Mouse (Mus musculus) ES-E14 (cell line): ENCODE data around the gene Fbn1. TPM values are rescaled to one million over a fixed set of nuclear protein-coding genes. Genes with fewer than 3 reads are reported as not detected.
"Not testable (repeated sequence)": the region's sequence is repeated elsewhere in the genome, so short reads cannot be mapped to it uniquely, and the experiment has no call there.

ENCODE experiments used
- DNase-seq: peaks from one replicate; pipeline ENCODE4 v3.0.0-alpha.2; 2013; ENCODE audit warnings: low read depth, low spot score
- H3K27ac ChIP-seq: 2 replicates; pipeline ENCODE4 v1.5.1; 2012; ENCODE audit warnings: low read depth, mild to moderate bottlenecking, low read length, moderate library complexity, mixed read lengths; ENCODE audit not compliant: poor library complexity, insufficient read depth, severe bottlenecking
- H3K36me3 ChIP-seq: 2 replicates; pipeline ENCODE4 v1.6.1; 2012; ENCODE audit warnings: mild to moderate bottlenecking, low read length, moderate library complexity, mixed read lengths; ENCODE audit not compliant: control insufficient read depth, poor library complexity, insufficient read depth, severe bottlenecking
- H3K4me1 ChIP-seq, 2 experiments: fragments of 150-350 bp in 1 of 2; sonication (generic) in 1 of 2; 2 replicates each; pipeline ENCODE4 v1.6.1; 2012; ENCODE audit warnings: low read length in 2 of 2, mild to moderate bottlenecking in 1 of 2, mixed read lengths in 1 of 2; ENCODE audit not compliant: control insufficient read depth in 2 of 2, insufficient read depth in 2 of 2, poor library complexity in 1 of 2
- H3K4me3 ChIP-seq, 2 experiments: fragments of 150-350 bp in 1 of 2; sonication (generic) in 1 of 2; 2 replicates each; pipeline ENCODE4 v1.5.1; 2012; ENCODE audit warnings: low read length in 2 of 2, low read depth in 1 of 2, mild to moderate bottlenecking in 1 of 2, mixed read lengths in 1 of 2; ENCODE audit not compliant: insufficient read depth in 1 of 2, poor library complexity in 1 of 2, severe bottlenecking in 1 of 2
- H3K9ac ChIP-seq: 2 replicates; pipeline ENCODE4 v1.6.1; 2012; ENCODE audit warnings: low read depth, mild to moderate bottlenecking, low read length, mixed read lengths; ENCODE audit not compliant: poor library complexity, insufficient read depth, severe bottlenecking
- H3K9me3 ChIP-seq: fragments of 150-350 bp; sonication (generic); 2 replicates; pipeline ENCODE4 v1.6.1; 2012; ENCODE audit warnings: low read depth, mild to moderate bottlenecking, low read length; ENCODE audit not compliant: control insufficient read depth, insufficient read depth
- CHD2 ChIP-seq: IDR thresholded peaks from 2 replicates; pipeline ENCODE4 v1.6.1; 2014; ENCODE audit warnings: mild to moderate bottlenecking, low read depth, low read length, inconsistent platforms
- HCFC1 ChIP-seq: IDR thresholded peaks from 2 replicates; pipeline ENCODE4 v1.6.1; 2012; ENCODE audit warnings: low read length, inconsistent platforms, borderline replicate concordance; ENCODE audit not compliant: insufficient read depth
- MAFK ChIP-seq: IDR thresholded peaks from 2 replicates; pipeline ENCODE4 v1.6.1; 2014; ENCODE audit warnings: mild to moderate bottlenecking, low read depth, low read length, inconsistent platforms; ENCODE audit not compliant: insufficient read depth
- ZC3H11A ChIP-seq: IDR thresholded peaks from 2 replicates; pipeline ENCODE4 v1.6.1; 2012; ENCODE audit warnings: low read depth, mild to moderate bottlenecking, inconsistent platforms, low read length, borderline replicate concordance
- ZNF384 ChIP-seq: IDR thresholded peaks from 2 replicates; pipeline ENCODE4 v1.6.1; 2012; ENCODE audit warnings: low read depth, low read length, inconsistent platforms
- in situ Hi-C, 2 experiments: fragments of 600-800 bp; cut with MboI; formaldehyde crosslinking; loops; one replicate each; pipeline ENCODE4 v1.15.1; 2025; ENCODE audit warnings: low sequenced_read_pairs in 2 of 2, inconsistent platforms in 1 of 2; ENCODE audit not compliant: unreplicated experiment in 2 of 2
- total RNA-seq: library from RNA; depleted of rRNA; stranded (reverse); fragments of 300-350 nt; gene quantifications from 2 replicates; pipeline ENCODE4 v1.2.3, GENCODE M21; 2012

The Fbn1 gene
- total RNA-seq, 1 experiment, result 9.6 TPM

DNA sequence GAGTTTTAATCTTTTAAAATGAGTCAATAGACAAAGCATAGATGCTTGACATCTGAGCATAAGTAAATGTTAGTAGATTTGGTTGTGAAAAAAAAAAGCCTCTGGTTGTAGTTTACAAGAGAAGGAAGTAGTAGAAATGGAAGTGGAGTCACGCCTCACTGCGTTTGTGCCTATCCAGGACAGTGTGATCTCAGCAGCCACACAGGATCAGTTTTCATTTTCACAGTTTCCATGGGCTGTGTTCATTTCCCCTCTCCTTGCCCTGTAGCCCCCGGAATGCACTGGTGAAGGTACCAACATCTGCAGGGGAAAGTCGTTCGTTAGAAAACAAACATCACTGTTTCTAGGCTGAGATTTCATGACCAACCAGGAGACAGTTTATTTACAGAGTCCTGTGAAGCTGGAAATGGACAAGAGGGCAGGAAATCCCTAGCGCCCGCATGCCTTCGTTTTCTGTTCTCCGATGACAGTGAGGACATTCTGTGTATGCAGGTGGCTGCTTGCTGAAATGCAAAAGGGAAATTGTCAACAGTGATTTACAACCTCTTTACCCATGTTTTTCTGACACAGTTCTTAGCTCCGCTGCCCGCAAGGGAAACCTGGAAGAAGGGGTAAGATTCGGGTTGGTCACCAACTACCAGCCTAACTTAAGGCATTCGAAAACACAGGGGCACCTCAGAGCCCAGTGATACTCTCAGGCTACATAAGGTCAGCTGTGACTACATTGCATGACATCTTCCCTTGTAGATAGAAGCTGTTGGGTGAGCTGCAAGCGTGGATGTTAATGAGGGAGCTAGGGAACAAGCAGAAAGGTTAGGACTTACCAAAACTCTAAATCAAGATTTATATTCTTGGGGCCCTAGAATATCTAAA is 225.2 kb downstream of the Fbn1 start:
- no peak for DNase-seq
- in situ Hi-C loops, result no loop called here

GRCm38 (mm10) chr2:125279995-125280394 is 227.8 kb downstream of the Fbn1 start:
- H3K27ac ChIP-seq, H3K9ac ChIP-seq, H3K9me3 ChIP-seq, in situ Hi-C loops, H3K4me3 ChIP-seq, H3K36me3 ChIP-seq, DNase-seq, H3K4me1 ChIP-seq: not testable (repeated sequence)

More for the DNA sequence above, 225.2 kb downstream of the Fbn1 start:
- no peak overlapping the region for H3K27ac ChIP-seq
- no peak overlapping the region for H3K9ac ChIP-seq
- H3K9me3 ChIP-seq, result no peaks in the 10 kb centered on the region
- no peak overlapping the region for H3K4me3 ChIP-seq
- no peak for TF ChIP-seq ZNF384
- no peak for TF ChIP-seq CHD2
- no peak for TF ChIP-seq MAFK
- TF ChIP-seq ZC3H11A, result no peak
- TF ChIP-seq HCFC1, result no peak
- H3K36me3 ChIP-seq, result no peaks in the 10 kb centered on the region
- no peaks in the 10 kb centered on the region for H3K4me1 ChIP-seq

DNA sequence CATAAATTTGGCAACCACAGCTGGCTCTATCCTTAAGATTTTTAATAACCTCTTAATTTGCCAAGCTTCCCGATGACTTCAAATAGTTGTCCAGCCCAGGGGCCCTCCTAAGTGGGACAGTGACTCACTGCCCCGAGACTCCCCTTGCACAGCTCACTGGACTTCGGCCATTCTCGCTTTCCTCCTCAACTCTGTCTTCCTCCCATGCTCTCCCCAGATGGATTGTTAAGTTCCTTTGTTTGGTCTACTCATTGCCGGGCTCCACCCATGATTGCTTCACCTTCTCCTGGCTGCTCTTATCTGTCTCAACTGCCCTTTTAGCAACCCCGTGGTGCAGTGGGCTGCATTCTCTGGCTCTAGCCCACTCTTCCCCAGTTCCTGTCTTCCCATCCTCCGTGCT is 229.3 kb downstream of the Fbn1 start:
- DNase-seq, result no peak
- Histone ChIP-seq H3K4me1 (no peaks in the 10 kb centered on the region), H3K9me3 (no peaks in the 10 kb centered on the region), H3K9ac (no peak overlapping the region), H3K36me3 (no peaks in the 10 kb centered on the region), H3K4me3 (no peak overlapping the region), H3K27ac (no peak overlapping the region)
- in situ Hi-C loops, result no loop called here
- TF ChIP-seq CHD2 (no peak), ZC3H11A (no peak)

- H3K27ac ChIP-seq, result no peak overlapping the region
- TF ChIP-seq ZC3H11A (no peak), HCFC1 (no peak), ZNF384 (no peak), MAFK (no peak), CHD2 (no peak)
- no peak overlapping the region for H3K4me3 ChIP-seq
- H3K9me3 ChIP-seq, result no peaks in the 10 kb centered on the region
- H3K9ac ChIP-seq, result no peak overlapping the region
- H3K4me1 ChIP-seq, result no peaks in the 10 kb centered on the region
- no peaks in the 10 kb centered on the region for H3K36me3 ChIP-seq
- in situ Hi-C loops, result no loop called here
- no peak for DNase-seq
These were observed 231.1 kb downstream of the Fbn1 start for GRCm38 (mm10) chr2:125276692-125277091.

GRCm38 (mm10) chr2:125275617-125276016 is 232.2 kb downstream of the Fbn1 start:
- no peak for TF ChIP-seq ZC3H11A
- TF ChIP-seq ZNF384, result no peak
- TF ChIP-seq MAFK, result no peak
- in situ Hi-C loops, result no loop called here
- no peak for DNase-seq
- no peak overlapping the region for H3K27ac ChIP-seq
- no peaks in the 10 kb centered on the region for H3K9me3 ChIP-seq
- H3K4me3 ChIP-seq, result no peak overlapping the region
- H3K9ac ChIP-seq, result no peak overlapping the region
- H3K4me1 ChIP-seq, result no peaks in the 10 kb centered on the region
- H3K36me3 ChIP-seq, result no peaks in the 10 kb centered on the region
